Mouse (Mus musculus): ENCODE data around the gene Fbxo9. TPM values are rescaled to one million over a fixed set of nuclear protein-coding genes. Genes with fewer than 3 reads are reported as not detected.

The Fbxo9 gene
- total RNA-seq, 2 experiments from 2014 or later, result 52.0 to 62.9 TPM

Other genes with a start within 250 kb of the Fbxo9 start
- 10 to 100 TPM in 1 of 2 experiments, 1 to 10 TPM in 1; 9.6 to 11.4 TPM for gene Elovl5, start 191.7 kb downstream of the Fbxo9 start, total RNA-seq (2021)
- gene Gcm1, start 57.1 kb downstream of the Fbxo9 start, total RNA-seq (2021), result not detected
- 1 to 10 TPM; 5.4 to 7.5 TPM for gene Ick, start 127 bp upstream of the Fbxo9 start, total RNA-seq (2021)
- 10 to 100 TPM; 10.8 to 14.3 TPM for gene Gsta4, start 73.7 kb upstream of the Fbxo9 start, total RNA-seq (2021)
- not detected for gene Gsta1, start 121.6 kb upstream of the Fbxo9 start, total RNA-seq (2021)
- gene Gm3776, start 148.1 kb upstream of the Fbxo9 start, total RNA-seq (2021), result not detected
- gene Gm10639, start 180.9 kb upstream of the Fbxo9 start, total RNA-seq (2021), result not detected
- not detected for gene Omt2a, start 205.7 kb upstream of the Fbxo9 start, total RNA-seq (2021)
- gene Omt2b, start 218.5 kb upstream of the Fbxo9 start, total RNA-seq (2021), result not detected
- gene Gsta2, start 246.7 kb upstream of the Fbxo9 start, total RNA-seq (2021), result not detected